Mouse (Mus musculus): ENCODE results near the gene R3hdml.

DNA sequence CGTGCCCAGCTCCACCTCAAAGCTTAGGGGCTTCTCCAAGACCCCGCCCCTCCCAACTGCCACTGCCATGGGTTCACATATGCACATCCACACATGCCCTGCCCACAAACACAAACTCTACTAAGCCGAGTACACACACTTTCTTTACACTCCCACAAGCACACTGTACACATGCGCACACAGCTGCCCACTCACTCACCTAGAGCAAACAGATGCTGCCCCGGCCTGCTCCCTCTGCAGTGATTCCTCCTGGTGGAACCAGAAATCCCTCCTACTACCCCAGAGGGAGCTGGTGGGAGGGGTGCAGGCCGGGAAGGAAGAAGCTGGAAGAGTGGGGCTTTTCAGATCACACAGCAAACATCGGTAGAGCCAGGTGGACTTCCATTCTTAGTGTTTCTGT lies 48.1 kb upstream of the R3hdml start:
- TF ChIP-seq EP300 (IDR thresholded peaks at IDR 0.05; ENCODE audit: low read depth), result no peak
- no peak for TF ChIP-seq CTCF (IDR thresholded peaks at IDR 0.05; ENCODE audit: low read depth)
